Mouse (Mus musculus) midbrain, embryonic 12.5 days (tissue): Measurements from ENCODE around the gene Hnrnpul2. TPM values are rescaled to one million over a fixed set of nuclear protein-coding genes. Genes with fewer than 3 reads are reported as not detected.
A peak's percentile ranks its signal among the peaks of the same experiment; 100 is the strongest.

Source experiments
- ATAC-seq: fragments of 200-750 bp; cut with Nextera tagmentation; 2 replicates; pipeline ENCODE4 v1.8.0; 2017; ENCODE audit warnings: low read depth, moderate TSS enrichment, moderate library complexity; ENCODE audit not compliant: low FRiP score
- H3K27ac ChIP-seq: fragments of 300-500 bp; sonication (generic); replicated peaks from 2 replicates; pipeline ENCODE4 v1.5.1; 2016; ENCODE audit warnings: mild to moderate bottlenecking
- H3K27me3 ChIP-seq: fragments of 300-500 bp; sonication (generic); 2 replicates; pipeline ENCODE4 v1.6.1; 2016; ENCODE audit warnings: mild to moderate bottlenecking
- H3K36me3 ChIP-seq: fragments of 300-500 bp; sonication (generic); 2 replicates; pipeline ENCODE4 v1.6.1; 2016
- H3K4me1 ChIP-seq: fragments of 300-500 bp; sonication (generic); 2 replicates; pipeline ENCODE4 v1.6.1; 2016
- H3K4me2 ChIP-seq: fragments of 300-500 bp; sonication (generic); replicated peaks from 2 replicates; pipeline ENCODE4 v1.6.1; 2016; ENCODE audit warnings: mild to moderate bottlenecking, moderate library complexity
- H3K4me3 ChIP-seq: fragments of 300-500 bp; sonication (generic); 2 replicates; pipeline ENCODE4 v1.5.1; 2016; ENCODE audit warnings: mild to moderate bottlenecking
- H3K9ac ChIP-seq: fragments of 300-500 bp; sonication (generic); replicated peaks from 2 replicates; pipeline ENCODE4 v1.6.1; 2016; ENCODE audit warnings: mild to moderate bottlenecking, moderate library complexity
- H3K9me3 ChIP-seq: fragments of 300-500 bp; sonication (generic); 2 replicates; pipeline ENCODE4 v1.6.1; 2016; ENCODE audit warnings: mild to moderate bottlenecking
- WGBS: fragments of 180-500 bp; shearing (Covaris S2); methylation state at CpG from one replicate; pipeline ENCODE4 v1.1.7; 2016; 5-methylcytosine and 5-hydroxymethylcytosine counted together
- polyA plus RNA-seq: library from polyadenylated mRNA; unstranded; fragments of >200 nt; fragmentation: Nextera tagmentation; extraction: Ambion mirVana; gene quantifications from 2 replicates; pipeline ENCODE4 v1.2.1, GENCODE M21; 2016

Gene Hnrnpul2
- polyA plus RNA-seq, 1 experiment from 2014 or later: 6.4 TPM

- Histone ChIP-seq H3K9me3 (no peaks in the 10 kb centered on the region), H3K27ac (peak overlapping the region; percentile 97), H3K36me3 (peaks cover 27% of the 10 kb centered on the region), H3K27me3 (no peaks in the 10 kb centered on the region), H3K4me2 (peak overlapping the region; percentile 73), H3K4me3 (peak overlapping the region; percentile 59), H3K4me1 (peaks cover 28% of the 10 kb centered on the region), H3K9ac (peak overlapping the region; percentile 72)
- peak; percentile 42 for ATAC-seq
- 17% methylated on average over 29 of the region's 29 CpGs for WGBS
These were observed 20.3 kb downstream of the Hnrnpul2 start for GRCm38 (mm10) chr19:8839908-8840791.

GRCm38 (mm10) chr19:8841012-8841411, 21.2 kb downstream of the Hnrnpul2 start:
- Histone ChIP-seq H3K4me1 (peaks cover 28% of the 10 kb centered on the region), H3K9me3 (no peaks in the 10 kb centered on the region), H3K36me3 (peaks cover 28% of the 10 kb centered on the region), H3K4me3 (peak overlapping the region; percentile 59), H3K27ac (no peak overlapping the region), H3K4me2 (peak overlapping the region; percentile 73), H3K27me3 (no peaks in the 10 kb centered on the region), H3K9ac (peak overlapping the region; percentile 72)
- no peak for ATAC-seq
- WGBS: 88% methylated on average over 7 of the region's 7 CpGs

DNA sequence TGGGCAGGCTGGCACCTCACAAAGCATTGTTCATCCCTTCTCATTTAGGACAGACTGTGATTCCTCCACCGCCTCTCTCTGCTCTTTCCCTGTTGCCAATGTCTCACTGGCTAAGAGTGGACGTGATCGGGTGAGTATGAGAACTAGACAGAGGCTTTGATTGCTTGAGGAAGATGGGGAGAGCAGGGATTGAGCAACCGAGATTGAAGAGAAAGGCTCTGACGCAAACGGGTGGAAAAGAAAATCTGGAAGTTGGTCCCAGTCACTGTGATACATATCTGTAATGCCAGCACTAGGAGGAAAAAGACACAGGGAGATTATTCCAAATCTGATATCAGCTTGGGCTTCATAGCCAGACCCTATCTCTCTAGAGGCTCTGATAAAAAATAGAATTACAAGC, 23.2 kb downstream of the Hnrnpul2 start:
- H3K9ac ChIP-seq: no peak overlapping the region
- peaks cover 28% of the 10 kb centered on the region for H3K4me1 ChIP-seq
- no peak overlapping the region for H3K4me2 ChIP-seq
- no peak for ATAC-seq
- H3K4me3 ChIP-seq: no peak overlapping the region
- 87% methylated on average over 6 of the region's 6 CpGs for WGBS
- H3K9me3 ChIP-seq: no peaks in the 10 kb centered on the region
- peaks cover 48% of the 10 kb centered on the region for H3K36me3 ChIP-seq
- H3K27ac ChIP-seq: no peak overlapping the region
- H3K27me3 ChIP-seq: no peaks in the 10 kb centered on the region

DNA sequence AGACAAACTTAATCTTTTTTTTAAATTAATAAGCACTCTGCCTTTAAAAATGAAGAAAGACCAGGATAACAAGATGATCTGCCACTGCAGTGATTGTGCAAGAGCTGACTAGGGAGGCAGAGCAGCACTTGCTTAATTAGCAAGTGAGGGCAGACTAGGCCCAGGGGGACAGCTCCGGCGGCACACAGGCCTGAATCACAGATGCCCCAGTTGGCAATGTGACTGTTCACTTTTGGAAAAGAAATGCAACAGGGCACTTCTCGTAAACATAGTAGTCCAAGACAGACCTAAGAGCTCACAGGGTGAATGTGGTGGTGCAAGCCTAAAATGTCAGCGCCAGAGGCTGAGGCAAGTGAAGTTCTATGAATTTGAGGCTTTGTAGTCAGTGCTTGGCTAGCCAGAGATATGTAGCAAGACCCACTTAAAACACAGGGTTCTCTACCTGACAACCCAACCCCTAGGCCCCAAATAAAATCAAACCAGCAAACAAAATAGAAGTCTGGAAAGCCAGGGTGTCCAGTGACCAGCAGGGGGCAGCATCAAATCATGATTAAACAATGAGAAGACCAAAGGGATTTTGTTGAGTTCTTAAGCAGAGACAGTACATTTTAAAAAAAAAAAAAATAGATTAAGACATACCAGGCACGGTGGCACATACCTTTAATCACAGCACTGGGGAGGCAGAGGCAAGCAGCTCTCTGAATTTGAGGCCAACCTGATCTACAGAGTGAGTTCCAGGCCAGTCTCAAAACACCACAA, 24.7 kb downstream of the Hnrnpul2 start:
- Histone ChIP-seq H3K4me2 (no peak overlapping the region), H3K27me3 (no peaks in the 10 kb centered on the region), H3K36me3 (peaks cover 59% of the 10 kb centered on the region), H3K9me3 (no peaks in the 10 kb centered on the region), H3K4me3 (no peak overlapping the region), H3K27ac (no peak overlapping the region), H3K9ac (no peak overlapping the region), H3K4me1 (peaks cover 16% of the 10 kb centered on the region)
- WGBS: 57% methylated on average over 5 of the region's 5 CpGs
- no peak for ATAC-seq

DNA sequence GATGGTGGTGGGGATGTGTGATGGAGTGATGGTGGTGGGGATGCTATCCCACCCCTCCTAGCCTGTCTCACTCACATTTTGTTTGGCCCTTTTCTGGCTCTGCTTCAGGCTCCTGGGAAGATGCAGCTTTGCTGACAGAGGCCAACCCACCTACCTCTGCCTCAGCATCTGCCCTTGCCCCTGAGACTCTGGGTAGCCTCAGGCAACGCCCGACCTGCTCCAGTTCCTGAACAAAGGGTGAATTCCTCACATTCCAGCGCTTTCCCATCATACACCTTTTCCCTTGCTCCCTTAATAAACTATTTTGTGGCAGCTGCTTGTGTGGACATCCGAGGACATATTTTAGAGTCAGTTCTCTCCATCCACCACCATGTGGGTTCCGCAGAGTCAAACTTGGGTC, 28.5 kb downstream of the Hnrnpul2 start:
- Histone ChIP-seq H3K9me3 (no peaks in the 10 kb centered on the region), H3K27ac (no peak overlapping the region), H3K4me3 (no peak overlapping the region), H3K27me3 (no peaks in the 10 kb centered on the region), H3K36me3 (peaks cover 40% of the 10 kb centered on the region), H3K9ac (no peak overlapping the region), H3K4me1 (no peaks in the 10 kb centered on the region), H3K4me2 (no peak overlapping the region)
- WGBS: 79% methylated on average over 5 of the region's 5 CpGs
- no peak for ATAC-seq

DNA sequence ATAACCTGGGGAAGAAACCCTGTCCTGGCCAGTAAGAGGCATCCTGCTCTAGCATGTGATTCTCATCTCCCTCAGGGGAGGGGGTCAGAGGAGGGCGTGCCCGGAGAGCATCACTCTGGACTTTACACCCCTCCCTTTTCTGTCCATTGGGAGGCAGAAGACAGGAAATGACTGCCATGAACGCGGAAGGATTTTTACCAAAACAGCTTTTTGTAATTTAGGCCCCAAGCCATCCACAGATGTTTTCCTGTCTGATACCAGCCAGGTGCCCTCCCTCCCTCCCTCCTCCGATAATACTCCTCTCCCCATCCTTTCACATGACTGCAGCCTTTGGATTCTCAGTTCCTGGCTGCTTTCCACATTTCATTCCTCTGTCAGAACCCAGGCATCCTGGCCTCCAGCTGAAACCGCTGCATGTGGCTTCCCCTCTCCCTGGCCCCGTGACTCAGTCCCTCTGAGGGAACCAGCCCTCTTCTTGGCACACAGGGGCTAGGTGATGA, 30.6 kb downstream of the Hnrnpul2 start, which contains the start of gene Lrrn4cl:
Gene Lrrn4cl (plus strand): TSS at position 367 of the 500 bp plus-strand sequence.
- 43% methylated on average over 7 of the region's 7 CpGs for WGBS
- Histone ChIP-seq H3K9ac (no peak within 1 kb of the TSS), H3K4me1 (no peaks in the 10 kb centered on the region), H3K27me3 (no peaks in the 10 kb centered on the region), H3K27ac (no peak within 1 kb of the TSS), H3K4me2 (no peak within 1 kb of the TSS), H3K4me3 (no peak within 1 kb of the TSS), H3K36me3 (peaks cover 36% of the 10 kb centered on the region), H3K9me3 (no peaks in the 10 kb centered on the region)
- no peak for ATAC-seq

GRCm38 (mm10) chr19:8851639-8852038, 31.8 kb downstream of the Hnrnpul2 start:
- H3K36me3 ChIP-seq: peaks cover 24% of the 10 kb centered on the region
- no peak for ATAC-seq
- no peaks in the 10 kb centered on the region for H3K4me1 ChIP-seq
- H3K4me3 ChIP-seq: no peak overlapping the region
- no peak overlapping the region for H3K9ac ChIP-seq
- H3K4me2 ChIP-seq: no peak overlapping the region
- 60% methylated on average over 7 of the region's 7 CpGs for WGBS
- no peak overlapping the region for H3K27ac ChIP-seq
- 0 out of 2 replicates have a peak, but pooled peaks cover 2% of the 10 kb centered on the region for H3K27me3 ChIP-seq
- H3K9me3 ChIP-seq: no peaks in the 10 kb centered on the region

GRCm38 (mm10) chr19:8852236-8852928, 32.6 kb downstream of the Hnrnpul2 start:
- ATAC-seq: no peak
- Histone ChIP-seq H3K4me2 (no peak overlapping the region), H3K27me3 (0 out of 2 replicates have a peak, but pooled peaks cover 2% of the 10 kb centered on the region), H3K36me3 (peaks cover 17% of the 10 kb centered on the region), H3K4me1 (no peaks in the 10 kb centered on the region), H3K9ac (no peak overlapping the region), H3K4me3 (no peak overlapping the region), H3K27ac (no peak overlapping the region), H3K9me3 (no peaks in the 10 kb centered on the region)
- 58% methylated on average over 10 of the region's 10 CpGs for WGBS

DNA sequence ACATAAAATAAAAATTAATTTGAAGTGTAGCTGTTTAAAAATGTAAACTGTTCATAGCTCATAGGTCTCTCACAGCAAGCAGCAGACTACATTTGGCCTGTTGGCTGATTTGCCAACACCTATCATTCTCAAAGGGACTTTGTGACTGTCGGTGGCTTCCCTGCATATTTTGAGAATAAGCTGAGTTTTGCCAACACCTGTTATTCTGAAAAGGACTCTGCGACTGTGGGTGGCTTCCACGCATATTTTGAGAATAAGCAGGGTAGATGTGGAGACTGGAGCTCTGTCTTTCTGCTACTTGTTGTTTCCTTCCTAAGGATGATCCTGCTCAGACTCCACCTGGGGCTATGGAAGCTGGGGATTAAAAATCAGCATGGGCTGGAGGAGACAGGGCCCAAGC, 33.3 kb downstream of the Hnrnpul2 start:
- H3K4me3 ChIP-seq: no peak overlapping the region
- H3K9ac ChIP-seq: no peak overlapping the region
- peaks cover 10% of the 10 kb centered on the region; the same call in 1 of the 2 replicates for H3K36me3 ChIP-seq
- no peak overlapping the region for H3K4me2 ChIP-seq
- no peaks in the 10 kb centered on the region for H3K9me3 ChIP-seq
- WGBS: 86% methylated on average over 3 of the region's 3 CpGs
- no peak for ATAC-seq
- H3K27ac ChIP-seq: no peak overlapping the region
- H3K27me3 ChIP-seq: 0 out of 2 replicates have a peak, but pooled peaks cover 2% of the 10 kb centered on the region
- H3K4me1 ChIP-seq: no peaks in the 10 kb centered on the region

GRCm38 (mm10) chr19:8857689-8858088, 37.9 kb downstream of the Hnrnpul2 start:
- WGBS: 38% methylated on average over 4 of the region's 4 CpGs
- no peaks in the 10 kb centered on the region for H3K36me3 ChIP-seq
- H3K27ac ChIP-seq: no peak overlapping the region
- no peaks in the 10 kb centered on the region for H3K9me3 ChIP-seq
- no peaks in the 10 kb centered on the region for H3K4me1 ChIP-seq
- no peak overlapping the region for H3K9ac ChIP-seq
- 0 out of 2 replicates have a peak, but pooled peaks cover 2% of the 10 kb centered on the region for H3K27me3 ChIP-seq
- ATAC-seq: no peak
- no peak overlapping the region for H3K4me2 ChIP-seq
- no peak overlapping the region for H3K4me3 ChIP-seq

DNA sequence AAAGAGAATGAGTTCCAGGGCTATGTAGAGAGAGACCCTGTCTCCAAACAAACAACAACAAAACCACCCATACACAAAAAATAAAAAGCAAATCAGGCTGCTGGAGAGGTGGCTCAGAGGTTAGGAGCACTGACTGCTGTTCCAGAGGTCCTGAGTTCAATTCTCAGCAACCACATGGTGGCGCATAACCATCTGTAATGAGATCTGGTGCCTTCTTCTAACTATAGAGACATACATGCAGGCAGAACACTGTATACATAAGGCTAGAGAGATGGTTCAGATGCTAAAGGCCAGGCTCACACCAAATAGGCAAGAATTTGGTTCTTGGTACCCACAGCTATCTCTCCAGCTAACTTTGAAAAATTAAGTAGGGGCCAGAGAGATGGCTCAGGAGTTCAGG, 39.2 kb downstream of the Hnrnpul2 start:
- no peak for ATAC-seq
- H3K4me3 ChIP-seq: no peak overlapping the region
- H3K27me3 ChIP-seq: 0 out of 2 replicates have a peak, but pooled peaks cover 2% of the 10 kb centered on the region

More for the DNA sequence above, 39.2 kb downstream of the Hnrnpul2 start:
- H3K9me3 ChIP-seq: no peaks in the 10 kb centered on the region
- 20% methylated on average over 1 of the region's 1 CpGs for WGBS
- H3K4me1 ChIP-seq: no peaks in the 10 kb centered on the region
- no peak overlapping the region for H3K4me2 ChIP-seq
- no peak overlapping the region for H3K27ac ChIP-seq
- H3K36me3 ChIP-seq: no peaks in the 10 kb centered on the region
- H3K9ac ChIP-seq: no peak overlapping the region
